Mouse (Mus musculus) left cerebral cortex, adult 2 months (tissue): ENCODE data around the gene Tmem131l. TPM values are rescaled to one million over a fixed set of nuclear protein-coding genes. Genes with fewer than 3 reads are reported as not detected.

ENCODE experiments used
- DNase-seq, 2 experiments: peaks; one replicate each; pipeline ENCODE4 v3.0.0; 2021 to 2022; ENCODE audit warnings: low spot score in 2 of 2, mixed read lengths in 1 of 2; ENCODE audit errors: extremely low spot score in 1 of 2
- H3K27ac ChIP-seq: fragments of 200-600 bp; 2 replicates; pipeline ENCODE4 v1.8.1; 2022
- H3K4me3 ChIP-seq: fragments of 200-600 bp; 2 replicates; pipeline ENCODE4 v1.8.1; 2022
- CTCF ChIP-seq: fragments of 200-600 bp; IDR thresholded peaks from 2 replicates; pipeline ENCODE4 v1.8.1; 2022; ENCODE audit warnings: antibody characterized with exemption, mild to moderate bottlenecking, moderate library complexity
- intact Hi-C: fragments of 180-260 bp; cut with DNase I; formaldehyde crosslinking; loops from one replicate; pipeline ENCODE4 v1.15.1; 2025
- total RNA-seq, 2 experiments: library from RNA; stranded (reverse); gene quantifications; 2 replicates each; pipeline ENCODE4 v1.2.3; 2021

The Tmem131l gene
- total RNA-seq, 2 experiments from 2014 or later = 21.7 to 24.9 TPM

- intact Hi-C loops = no loop called here
- no peak overlapping the region for H3K27ac ChIP-seq
Observed at GRCm38 (mm10) chr3:84070811-84071210, 30.8 kb upstream of the Tmem131l start.

GRCm38 (mm10) chr3:84068831-84069709, 29.1 kb upstream of the Tmem131l start:
- intact Hi-C loops = no loop called here

More at GRCm38 (mm10) chr3:84070811-84071210, 30.8 kb upstream of the Tmem131l start:
- no peak overlapping the region for H3K4me3 ChIP-seq
- TF ChIP-seq CTCF = no peak
- no peak for DNase-seq

GRCm38 (mm10) chr3:84065825-84066224, 25.9 kb upstream of the Tmem131l start:
- DNase-seq = no peak

More at GRCm38 (mm10) chr3:84068831-84069709, 29.1 kb upstream of the Tmem131l start:
- no peak overlapping the region for H3K27ac ChIP-seq
- no peak for DNase-seq
- TF ChIP-seq CTCF = no peak
- no peak overlapping the region for H3K4me3 ChIP-seq

GRCm38 (mm10) chr3:84063369-84063914, 23.5 kb upstream of the Tmem131l start:
- intact Hi-C loops = no loop called here
- Histone ChIP-seq H3K4me3 (no peak overlapping the region), H3K27ac (no peak overlapping the region)
- no peak for DNase-seq
- TF ChIP-seq CTCF = no peak

More at GRCm38 (mm10) chr3:84065825-84066224, 25.9 kb upstream of the Tmem131l start:
- Histone ChIP-seq H3K4me3 (no peak overlapping the region), H3K27ac (no peak overlapping the region)
- TF ChIP-seq CTCF = no peak
- intact Hi-C loops = no loop called here

- Histone ChIP-seq H3K27ac (no peak overlapping the region), H3K4me3 (no peak overlapping the region)
- DNase-seq = no peak
- no peak for TF ChIP-seq CTCF
- intact Hi-C loops = no loop called here
Observed at GRCm38 (mm10) chr3:84061523-84062453, 21.8 kb upstream of the Tmem131l start.

- Histone ChIP-seq H3K4me3 (no peak overlapping the region), H3K27ac (no peak overlapping the region)
- intact Hi-C loops = no loop called here
- no peak for TF ChIP-seq CTCF
- DNase-seq = no peak
Observed at GRCm38 (mm10) chr3:84060946-84061345, 21.0 kb upstream of the Tmem131l start.

- no peak for DNase-seq
- no peak for TF ChIP-seq CTCF
- no peak overlapping the region for H3K4me3 ChIP-seq
- H3K27ac ChIP-seq = no peak overlapping the region
- intact Hi-C loops = no loop called here
Observed at GRCm38 (mm10) chr3:84060128-84060527, 20.2 kb upstream of the Tmem131l start.

- TF ChIP-seq CTCF = no peak
- no peak overlapping the region for H3K27ac ChIP-seq
- no peak for DNase-seq
- intact Hi-C loops = no loop called here
- H3K4me3 ChIP-seq = no peak overlapping the region
Observed at GRCm38 (mm10) chr3:84059676-84060075, 19.7 kb upstream of the Tmem131l start.

GRCm38 (mm10) chr3:84059261-84059660, 19.3 kb upstream of the Tmem131l start:
- TF ChIP-seq CTCF = no peak
- intact Hi-C loops = no loop called here
- Histone ChIP-seq H3K27ac (no peak overlapping the region), H3K4me3 (no peak overlapping the region)
- no peak for DNase-seq

GRCm38 (mm10) chr3:84048729-84049175, 8.8 kb upstream of the Tmem131l start:
- no peak for DNase-seq
- intact Hi-C loops = no loop called here
- no peak for TF ChIP-seq CTCF
- Histone ChIP-seq H3K4me3 (no peak overlapping the region), H3K27ac (no peak overlapping the region)

- intact Hi-C loops = no loop called here
- TF ChIP-seq CTCF = no peak
- no peak for DNase-seq
- Histone ChIP-seq H3K27ac (no peak overlapping the region), H3K4me3 (no peak overlapping the region)
Observed at GRCm38 (mm10) chr3:84046206-84046605, 6.2 kb upstream of the Tmem131l start.
